Mouse (Mus musculus) kidney, embryonic 16.5 days (tissue): ENCODE results near the gene Mitf. TPM values are rescaled to one million over a fixed set of nuclear protein-coding genes. Genes with fewer than 3 reads are reported as not detected.

Experiments
- ATAC-seq: fragments of 200-750 bp; cut with Nextera tagmentation; 2 replicates; pipeline ENCODE4 v1.8.0; 2017; ENCODE audit warnings: moderate TSS enrichment; ENCODE audit not compliant: low FRiP score, low TSS enrichment
- H3K27ac ChIP-seq: fragments of 300-500 bp; sonication (generic); 2 replicates; pipeline ENCODE4 v1.5.1; 2014; ENCODE audit warnings: low read length
- H3K27me3 ChIP-seq: fragments of 300-500 bp; sonication (generic); 2 replicates; pipeline ENCODE4 v1.6.1; 2014; ENCODE audit warnings: low read length, control low read depth, mixed read lengths; ENCODE audit not compliant: insufficient read depth
- H3K36me3 ChIP-seq: fragments of 300-500 bp; sonication (generic); 2 replicates; pipeline ENCODE4 v1.6.1; 2014; ENCODE audit warnings: low read length, control low read depth, mixed read lengths; ENCODE audit not compliant: insufficient read depth
- H3K4me1 ChIP-seq: fragments of 300-500 bp; sonication (generic); 2 replicates; pipeline ENCODE4 v1.6.1; 2014; ENCODE audit warnings: low read length, control low read depth, mixed read lengths; ENCODE audit not compliant: insufficient read depth
- H3K4me2 ChIP-seq: fragments of 300-500 bp; sonication (generic); replicated peaks from 2 replicates; pipeline ENCODE4 v1.6.1; 2014; ENCODE audit warnings: low read depth, low read length
- H3K4me3 ChIP-seq: fragments of 300-500 bp; sonication (generic); 2 replicates; pipeline ENCODE4 v1.5.1; 2014; ENCODE audit warnings: mild to moderate bottlenecking, low read length
- H3K9ac ChIP-seq: fragments of 300-500 bp; sonication (generic); replicated peaks from 2 replicates; pipeline ENCODE4 v1.6.1; 2014; ENCODE audit warnings: low read length
- H3K9me3 ChIP-seq: fragments of 300-500 bp; sonication (generic); 2 replicates; pipeline ENCODE4 v1.6.1; 2016; ENCODE audit warnings: low read length, control low read depth
- WGBS: fragments of 180-500 bp; shearing (Covaris S2); extraction: QIAGEN DNeasy Blood & Tissue Kit; methylation state at CpG from one replicate; pipeline ENCODE4 v1.1.7; 2014; 5-methylcytosine and 5-hydroxymethylcytosine counted together
- polyA plus RNA-seq: library from polyadenylated mRNA; unstranded; fragments of >200 nt; fragmentation: Nextera tagmentation; extraction: Ambion mirVana; gene quantifications from 2 replicates; pipeline ENCODE4 v1.2.1, GENCODE M21; 2015

The Mitf gene
- polyA plus RNA-seq, 1 experiment from 2014 or later = 3.4 TPM

GRCm38 (mm10) chr6:98023876-98024275, 217.0 kb downstream of the Mitf start:
- H3K9me3 ChIP-seq = no peaks in the 10 kb centered on the region
- ATAC-seq = no peak
- H3K27ac ChIP-seq = no peak overlapping the region
- WGBS = 50% methylated on average over 1 of the region's 1 CpGs
- H3K27me3 ChIP-seq = no peaks in the 10 kb centered on the region
- H3K4me2 ChIP-seq = no peak overlapping the region
- no peaks in the 10 kb centered on the region for H3K4me1 ChIP-seq
- no peaks in the 10 kb centered on the region for H3K36me3 ChIP-seq
- no peak overlapping the region for H3K4me3 ChIP-seq
- H3K9ac ChIP-seq = no peak overlapping the region

- 83% methylated on average over 3 of the region's 3 CpGs for WGBS
- Histone ChIP-seq H3K4me3 (no peak overlapping the region), H3K27ac (no peak overlapping the region), H3K4me2 (no peak overlapping the region), H3K9ac (no peak overlapping the region), H3K36me3 (no peaks in the 10 kb centered on the region), H3K9me3 (no peaks in the 10 kb centered on the region), H3K27me3 (no peaks in the 10 kb centered on the region), H3K4me1 (no peaks in the 10 kb centered on the region)
- no peak for ATAC-seq
These were observed 231.7 kb downstream of the Mitf start for GRCm38 (mm10) chr6:98038513-98038912.

- H3K4me1 ChIP-seq = no peaks in the 10 kb centered on the region
- ATAC-seq = no peak
- WGBS = 88% methylated on average over 7 of the region's 7 CpGs
These were observed 234.9 kb downstream of the Mitf start for GRCm38 (mm10) chr6:98041795-98042194.

GRCm38 (mm10) chr6:98046295-98047108, 239.7 kb downstream of the Mitf start:
- no peak overlapping the region for H3K4me3 ChIP-seq
- H3K27ac ChIP-seq = no peak overlapping the region
- H3K27me3 ChIP-seq = no peaks in the 10 kb centered on the region
- H3K9me3 ChIP-seq = no peaks in the 10 kb centered on the region
- no peaks in the 10 kb centered on the region for H3K36me3 ChIP-seq
- no peaks in the 10 kb centered on the region for H3K4me1 ChIP-seq
- 68% methylated on average over 11 of the region's 11 CpGs for WGBS
- no peak overlapping the region for H3K9ac ChIP-seq
- ATAC-seq = no peak
- H3K4me2 ChIP-seq = no peak overlapping the region

More at GRCm38 (mm10) chr6:98041795-98042194, 234.9 kb downstream of the Mitf start:
- Histone ChIP-seq H3K36me3 (no peaks in the 10 kb centered on the region), H3K4me3 (no peak overlapping the region), H3K9me3 (no peaks in the 10 kb centered on the region), H3K4me2 (no peak overlapping the region), H3K27ac (no peak overlapping the region), H3K9ac (no peak overlapping the region), H3K27me3 (no peaks in the 10 kb centered on the region)

GRCm38 (mm10) chr6:98047741-98048140, 240.9 kb downstream of the Mitf start:
- Histone ChIP-seq H3K4me3 (no peak overlapping the region), H3K27me3 (no peaks in the 10 kb centered on the region), H3K9me3 (no peaks in the 10 kb centered on the region), H3K4me1 (no peaks in the 10 kb centered on the region), H3K36me3 (no peaks in the 10 kb centered on the region), H3K9ac (no peak overlapping the region), H3K4me2 (no peak overlapping the region), H3K27ac (no peak overlapping the region)
- WGBS = 81% methylated on average over 6 of the region's 6 CpGs
- no peak for ATAC-seq

GRCm38 (mm10) chr6:98048671-98049438, 242.0 kb downstream of the Mitf start:
- Histone ChIP-seq H3K27ac (no peak overlapping the region), H3K4me3 (no peak overlapping the region), H3K36me3 (no peaks in the 10 kb centered on the region), H3K4me2 (no peak overlapping the region), H3K4me1 (no peaks in the 10 kb centered on the region), H3K9me3 (no peaks in the 10 kb centered on the region), H3K27me3 (no peaks in the 10 kb centered on the region), H3K9ac (no peak overlapping the region)
- WGBS = 45% methylated on average over 14 of the region's 14 CpGs
- no peak; the same call in 1 of the 2 replicates for ATAC-seq

- Histone ChIP-seq H3K4me3 (no peak overlapping the region), H3K36me3 (no peaks in the 10 kb centered on the region), H3K4me2 (no peak overlapping the region), H3K9me3 (no peaks in the 10 kb centered on the region), H3K27me3 (no peaks in the 10 kb centered on the region), H3K27ac (no peak overlapping the region), H3K9ac (no peak overlapping the region), H3K4me1 (no peaks in the 10 kb centered on the region)
- no peak for ATAC-seq
- 84% methylated on average over 2 of the region's 2 CpGs for WGBS
These were observed 242.7 kb downstream of the Mitf start for GRCm38 (mm10) chr6:98049551-98049950.

GRCm38 (mm10) chr6:98061878-98062277, 255.0 kb downstream of the Mitf start:
- Histone ChIP-seq H3K36me3 (no peaks in the 10 kb centered on the region), H3K4me3 (no peak overlapping the region), H3K27me3 (no peaks in the 10 kb centered on the region), H3K4me1 (no peaks in the 10 kb centered on the region), H3K9ac (no peak overlapping the region), H3K27ac (no peak overlapping the region), H3K9me3 (no peaks in the 10 kb centered on the region), H3K4me2 (no peak overlapping the region)
- no peak for ATAC-seq
- 92% methylated on average over 13 of the region's 13 CpGs for WGBS

- Histone ChIP-seq H3K4me3 (no peak overlapping the region), H3K9me3 (no peaks in the 10 kb centered on the region), H3K36me3 (no peaks in the 10 kb centered on the region), H3K4me1 (0 out of 2 replicates have a peak, but pooled peaks cover 6% of the 10 kb centered on the region), H3K27me3 (no peaks in the 10 kb centered on the region), H3K27ac (no peak overlapping the region), H3K9ac (no peak overlapping the region), H3K4me2 (no peak overlapping the region)
- 43% methylated on average over 5 of the region's 5 CpGs for WGBS
- ATAC-seq = no peak
These were observed 258.1 kb downstream of the Mitf start for GRCm38 (mm10) chr6:98064926-98065325.

GRCm38 (mm10) chr6:98066420-98066819, 259.6 kb downstream of the Mitf start:
- 92% methylated on average over 4 of the region's 4 CpGs for WGBS
- Histone ChIP-seq H3K27ac (no peak overlapping the region), H3K4me2 (no peak overlapping the region), H3K27me3 (no peaks in the 10 kb centered on the region), H3K36me3 (no peaks in the 10 kb centered on the region), H3K9me3 (no peaks in the 10 kb centered on the region), H3K4me3 (no peak overlapping the region), H3K9ac (no peak overlapping the region), H3K4me1 (0 out of 2 replicates have a peak, but pooled peaks cover 6% of the 10 kb centered on the region)
- ATAC-seq = no peak
